Mouse (Mus musculus): ENCODE measurements around the gene Gstp1.
A peak's percentile ranks its signal among the peaks of the same experiment; 100 is the strongest.

The Gstp1 gene

GRCm38 (mm10) chr19:4000949-4001525, 36.7 kb downstream of the Gstp1 start:
- DNase-seq (ENCODE audit: low spot score in 2 of 2) = no peak

- peak; percentile 93 to 94 for DNase-seq (ENCODE audit: low spot score in 2 of 2)
Observed at GRCm38 (mm10) chr19:4000119-4000900, 37.5 kb downstream of the Gstp1 start, which contains the start of the genes Nudt8 and Gm49405. Gene Nudt8, plus strand, starts transcription at chr19:4000580. Gene Gm49405, plus strand, starts transcription at chr19:4000626.

GRCm38 (mm10) chr19:3999121-3999730, 38.6 kb downstream of the Gstp1 start:
- no peak for DNase-seq (ENCODE audit: low spot score in 2 of 2)

GRCm38 (mm10) chr19:3998335-3998734, 39.5 kb downstream of the Gstp1 start:
- DNase-seq (ENCODE audit: low spot score in 2 of 2) = no peak

GRCm38 (mm10) chr19:3997231-3997630, 40.6 kb downstream of the Gstp1 start:
- DNase-seq (ENCODE audit: low spot score in 2 of 2) = no peak

GRCm38 (mm10) chr19:3996747-3997146, 41.0 kb downstream of the Gstp1 start:
- DNase-seq (ENCODE audit: low spot score in 2 of 2) = no peak

GRCm38 (mm10) chr19:3996106-3996505, 41.7 kb downstream of the Gstp1 start:
- no peak for DNase-seq (ENCODE audit: low spot score in 2 of 2)

- no peak for DNase-seq (ENCODE audit: low spot score in 2 of 2)
Observed at GRCm38 (mm10) chr19:3995505-3995904, 42.3 kb downstream of the Gstp1 start.

- no peak for DNase-seq (ENCODE audit: low spot score in 2 of 2)
Observed at GRCm38 (mm10) chr19:3994932-3995331, 42.9 kb downstream of the Gstp1 start.

GRCm38 (mm10) chr19:3992416-3992815, 45.4 kb downstream of the Gstp1 start, which contains the start of gene Tbx10:
Gene Tbx10, plus strand, starts transcription at chr19:3992752.
- no peak for DNase-seq (ENCODE audit: low spot score in 2 of 2)

- DNase-seq (ENCODE audit: low spot score in 2 of 2) = no peak
Observed at GRCm38 (mm10) chr19:3991966-3992365, 45.8 kb downstream of the Gstp1 start.

- no peak for DNase-seq (ENCODE audit: low spot score in 2 of 2)
Observed at GRCm38 (mm10) chr19:3991562-3991961, 46.2 kb downstream of the Gstp1 start.

GRCm38 (mm10) chr19:3990804-3991203, 47.0 kb downstream of the Gstp1 start:
- no peak for DNase-seq (ENCODE audit: low spot score in 2 of 2)

GRCm38 (mm10) chr19:3988750-3989149, 49.0 kb downstream of the Gstp1 start:
- DNase-seq (ENCODE audit: low spot score in 2 of 2) = no peak

- no peak for DNase-seq (ENCODE audit: low spot score in 2 of 2)
Observed at GRCm38 (mm10) chr19:3988066-3988465, 49.7 kb downstream of the Gstp1 start.

GRCm38 (mm10) chr19:3986334-3986733, 51.5 kb downstream of the Gstp1 start, which contains the start of gene Acy3:
Gene Acy3, plus strand, starts transcription at chr19:3986570.
- DNase-seq (ENCODE audit: low spot score in 2 of 2) = peak; percentile 30 to 35
